Mouse (Mus musculus) yolk sac, embryonic 10.5 days (tissue): ENCODE measurements around the gene Dnajc30.

ENCODE experiments used
- DNase-seq: peaks from one replicate; pipeline ENCODE4 v3.0.0-alpha.2; 2017; ENCODE audit warnings: low spot score

The Dnajc30 gene

DNA sequence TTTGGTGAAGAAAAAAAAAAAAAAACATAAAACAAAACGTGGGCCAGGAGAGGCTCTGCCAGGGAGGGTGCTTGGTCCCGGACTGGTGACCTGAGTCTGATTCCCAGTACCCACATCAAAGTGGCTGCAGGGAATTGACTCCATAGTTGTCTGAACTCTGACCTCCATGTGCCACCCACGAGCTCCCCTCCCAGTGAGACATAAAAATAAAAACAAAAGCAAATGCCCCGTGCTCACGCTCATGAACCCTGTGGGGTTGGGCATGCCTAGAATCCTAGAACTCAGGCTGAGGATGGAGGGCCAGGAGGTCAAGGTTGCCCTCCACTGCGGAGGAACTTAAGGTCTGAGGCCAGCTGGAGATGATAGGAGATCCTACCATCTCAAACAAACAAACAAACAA is 45.0 kb downstream of the Dnajc30 start:
- no peak for DNase-seq

- no peak for DNase-seq
These were observed 45.4 kb downstream of the Dnajc30 start for GRCm38 (mm10) chr5:135109426-135109825.

GRCm38 (mm10) chr5:135109976-135110375 is 46.0 kb downstream of the Dnajc30 start:
- no peak for DNase-seq

DNA sequence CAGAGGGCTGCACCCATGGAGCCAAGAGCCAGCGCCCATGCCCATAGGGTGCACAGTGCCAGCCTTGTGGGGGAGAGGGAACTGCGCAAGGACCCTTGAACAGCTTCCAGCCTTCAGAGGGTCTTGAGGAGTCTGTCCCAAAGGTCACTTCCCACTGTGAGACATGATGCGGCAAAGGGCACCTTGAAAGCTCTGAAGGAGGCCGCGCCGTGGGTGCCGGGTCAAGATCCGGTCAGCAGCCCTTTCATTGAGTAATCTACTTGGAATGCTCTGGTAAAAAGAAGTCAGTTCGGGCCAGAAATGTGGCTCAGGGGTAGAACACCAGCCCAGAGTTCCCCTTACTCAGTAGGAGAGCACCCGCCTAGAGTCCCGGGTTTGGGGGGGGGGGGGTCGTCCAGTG is 49.8 kb downstream of the Dnajc30 start:
- DNase-seq, result no peak

- peak; percentile 57 for DNase-seq
These were observed 51.2 kb downstream of the Dnajc30 start for GRCm38 (mm10) chr5:135115241-135115640.
